Mouse (Mus musculus): ENCODE data around the gene Mboat7. TPM values are rescaled to one million over a fixed set of nuclear protein-coding genes. Genes with fewer than 3 reads are reported as not detected.

Mboat7 gene
- polyA plus RNA-seq (2012; rRNA removed), result 12.2 and 15.6 TPM in 2 replicates

DNA sequence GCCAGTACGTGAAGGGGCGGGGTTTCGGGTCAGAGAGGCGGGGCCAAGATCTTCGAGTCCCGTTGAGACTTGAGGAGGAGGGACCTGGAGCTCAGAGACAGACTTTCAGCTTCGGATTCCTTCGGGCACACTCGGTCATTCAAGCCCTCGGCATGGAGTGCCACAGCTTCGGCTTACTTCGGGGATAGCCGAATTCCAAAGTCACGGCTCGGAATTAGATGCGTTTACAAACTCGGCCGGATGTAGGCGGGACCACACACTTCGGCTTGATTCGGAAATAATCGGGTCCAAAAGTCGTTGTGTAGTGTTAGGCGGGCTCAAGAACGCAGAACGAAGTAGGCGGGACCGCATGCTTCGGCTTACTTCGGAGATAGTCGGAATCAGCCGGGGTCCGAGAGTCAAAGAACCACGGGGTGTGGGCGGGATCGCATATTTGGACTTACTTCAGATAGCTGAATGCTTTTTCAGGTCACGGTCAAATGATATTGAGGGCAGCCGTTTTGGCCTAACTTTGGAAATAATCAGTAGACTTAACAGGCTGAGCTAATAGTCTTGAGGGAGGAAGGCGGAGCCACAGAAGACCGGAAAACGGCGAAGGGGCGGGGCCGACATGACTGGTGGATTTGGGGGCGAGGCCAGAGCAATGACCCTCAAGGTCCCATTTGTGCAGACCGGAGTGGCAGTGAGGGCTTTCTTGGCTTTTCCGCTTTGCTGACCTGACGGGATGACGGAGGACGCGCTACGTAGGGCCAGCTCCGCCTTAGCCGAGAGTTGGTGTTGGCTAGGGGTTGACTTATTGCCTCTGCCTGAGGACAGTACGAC, at the start of gene Mboat7:
Gene Mboat7, minus strand, starts transcription at position 537 of the 822 bp plus-strand sequence.

DNA sequence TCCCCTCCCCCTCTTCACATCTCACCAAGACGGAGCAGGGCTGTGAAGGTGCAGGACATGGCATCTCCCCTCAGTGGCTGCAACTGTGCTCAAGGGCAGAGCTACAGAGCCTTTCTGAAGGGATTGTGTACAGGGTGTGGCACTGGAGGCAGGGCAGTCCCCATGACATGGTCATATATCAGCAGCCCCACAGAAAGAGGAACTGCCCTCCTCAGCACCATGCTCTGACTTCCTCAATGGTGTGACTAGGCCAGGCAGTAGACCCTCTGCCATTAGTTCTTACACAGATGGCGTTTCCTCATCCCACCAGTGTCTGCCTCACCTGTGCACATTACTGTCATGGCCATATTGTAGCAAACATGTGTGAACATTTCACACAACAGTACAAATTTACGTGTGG, 26.9 kb upstream of the Mboat7 start, which contains the start of gene Pirb:
Gene Pirb, minus strand, starts transcription at position 124 of the 400 bp plus-strand sequence.

DNA sequence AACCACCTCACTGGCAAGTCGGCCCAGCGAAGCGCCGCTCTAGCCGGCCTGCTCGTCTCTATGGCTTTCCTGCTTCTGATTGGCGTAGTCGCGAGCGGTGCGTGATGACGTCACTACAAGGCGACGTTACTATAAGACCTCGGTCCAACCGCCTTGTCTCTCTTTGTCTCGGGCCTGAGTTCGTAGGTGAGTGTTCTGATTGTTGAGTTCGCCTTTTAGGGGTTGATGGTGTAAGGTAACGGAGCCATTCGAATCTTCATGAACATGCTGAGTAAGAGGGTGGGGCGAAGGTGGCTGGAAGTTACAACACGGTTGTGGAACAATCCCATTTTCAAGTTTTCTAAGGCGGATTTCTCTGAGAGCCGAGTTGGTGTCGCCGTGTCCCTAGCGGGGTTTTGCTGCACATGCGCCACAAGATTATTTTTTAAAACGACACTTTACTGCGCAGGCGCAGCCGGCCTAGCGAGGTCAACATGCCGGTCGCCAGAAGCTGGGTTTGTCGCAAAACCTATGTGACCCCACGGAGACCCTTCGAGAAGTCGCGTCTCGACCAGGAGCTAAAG, 10.6 kb upstream of the Mboat7 start, which contains the start of gene Rps9:
Gene Rps9, plus strand, starts transcription at position 115 of the 563 bp plus-strand sequence.

DNA sequence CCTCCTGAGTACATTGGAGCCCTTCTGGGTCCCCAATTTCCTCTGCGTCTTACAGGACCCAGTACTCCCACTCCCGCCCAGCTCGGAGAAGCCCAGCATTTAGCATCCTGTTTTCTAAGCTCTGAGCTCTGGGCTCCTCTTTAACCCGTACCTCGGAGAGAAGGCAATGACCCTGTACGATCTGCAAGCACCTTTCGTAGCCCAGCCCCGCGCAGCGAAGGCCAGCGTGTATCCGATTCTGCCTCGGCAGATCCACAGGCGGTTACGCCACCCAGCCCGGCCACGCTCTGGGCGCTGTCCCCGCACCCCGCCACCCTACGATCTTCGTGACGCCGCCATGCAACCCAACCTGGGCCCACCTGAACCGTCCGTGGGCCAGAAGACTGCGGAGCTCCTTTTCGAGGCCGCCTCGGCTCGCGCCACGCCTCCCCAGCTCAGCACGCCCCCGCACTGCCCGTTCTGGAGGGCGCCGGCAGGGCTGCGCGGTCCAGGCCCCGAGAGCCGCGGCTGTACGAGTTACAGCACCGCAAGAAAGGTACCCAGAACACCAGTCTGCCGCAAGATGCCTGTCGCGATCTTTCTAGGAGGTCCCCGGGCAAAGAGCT, 839 bp downstream of the Mboat7 start, which contains the start of gene Tsen34:
Gene Tsen34, plus strand, starts transcription at position 482 of the 605 bp plus-strand sequence.

DNA sequence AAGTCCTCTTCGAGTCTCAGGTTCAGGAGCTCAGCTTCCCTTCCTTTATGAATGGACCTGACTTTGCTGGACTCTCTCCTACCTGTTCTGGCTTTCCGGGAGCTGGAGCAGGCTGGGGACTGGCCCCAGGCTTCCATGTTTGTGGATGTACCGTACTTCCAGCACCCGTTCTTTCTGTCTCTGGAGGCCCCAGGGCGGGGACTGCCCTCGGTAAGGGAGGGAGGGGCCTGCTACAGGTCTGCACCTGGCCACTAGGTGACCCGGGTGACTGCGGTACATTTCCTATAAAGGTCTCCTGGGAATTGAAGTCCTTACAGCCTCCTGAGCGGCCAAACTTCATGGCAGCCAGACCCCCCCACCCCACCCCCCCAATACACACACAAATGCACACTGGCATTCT, 16.0 kb downstream of the Mboat7 start, which contains the start of gene Tmc4:
Gene Tmc4, minus strand, starts transcription at position 212 of the 400 bp plus-strand sequence.

GRCm38 (mm10) chr7:3665215-3666114, 27.9 kb downstream of the Mboat7 start, which contains the start of gene Leng1:
Gene Leng1 (minus strand): TSS chr7:3665840.

GRCm38 (mm10) chr7:3644672-3645487, 48.4 kb downstream of the Mboat7 start, which contains the start of gene Cnot3:
Gene Cnot3 (plus strand): TSS chr7:3645268.

GRCm38 (mm10) chr7:3629543-3630477, 63.5 kb downstream of the Mboat7 start, which contains the start of the genes Tfpt and Prpf31:
Gene Tfpt (minus strand): TSS chr7:3629929.
Gene Prpf31 (plus strand): TSS chr7:3629985.

Other genes starting within 250 kb of the Mboat7 start
- gene Tarm1, start 190.9 kb downstream of the Mboat7 start, polyA plus RNA-seq (2012; rRNA removed), result 0.73 and 0.77 TPM in 2 replicates
- gene Oscar, start 77.4 kb downstream of the Mboat7 start, polyA plus RNA-seq (2012; rRNA removed), result 0.06 and 0.09 TPM in 2 replicates
- 126 and 136 TPM in 2 replicates for gene Ndufa3, start 76.2 kb downstream of the Mboat7 start, polyA plus RNA-seq (2012; rRNA removed)
- gene Tfpt, start 63.6 kb downstream of the Mboat7 start, polyA plus RNA-seq (2012; rRNA removed), result 9.5 and 10.9 TPM in 2 replicates
- gene Prpf31, start 63.5 kb downstream of the Mboat7 start, polyA plus RNA-seq (2012; rRNA removed), result 17.0 and 18.2 TPM in 2 replicates
- gene Cnot3, start 48.3 kb downstream of the Mboat7 start, polyA plus RNA-seq (2012; rRNA removed), result 17.7 and 19.3 TPM in 2 replicates
- gene Leng1, start 27.7 kb downstream of the Mboat7 start, polyA plus RNA-seq (2012; rRNA removed), result 4.5 and 5.0 TPM in 2 replicates
- gene Tmc4, start 16.0 kb downstream of the Mboat7 start, polyA plus RNA-seq (2012; rRNA removed), result 7.6 and 7.8 TPM in 2 replicates
- 35.0 and 36.0 TPM in 2 replicates for gene Tsen34, start 660 bp downstream of the Mboat7 start, polyA plus RNA-seq (2012; rRNA removed)
- gene Rps9, start 10.5 kb upstream of the Mboat7 start, polyA plus RNA-seq (2012; rRNA removed), result 1,543 and 1,939 TPM in 2 replicates
- 12.1 and 18.7 TPM in 2 replicates for gene Pirb, start 26.9 kb upstream of the Mboat7 start, polyA plus RNA-seq (2012; rRNA removed)
- gene Gm15448, start 132.2 kb upstream of the Mboat7 start, polyA plus RNA-seq (2012; rRNA removed), result 0.24 and 0.36 TPM in 2 replicates
- 2.2 TPM in 2 replicates for gene Pira2, start 151.5 kb upstream of the Mboat7 start, polyA plus RNA-seq (2012; rRNA removed)
- 3.1 and 3.2 TPM in 2 replicates for gene Gm14548, start 204.6 kb upstream of the Mboat7 start, polyA plus RNA-seq (2012; rRNA removed)
- 2.6 TPM in 2 replicates for gene Lilra6, start 222.0 kb upstream of the Mboat7 start, polyA plus RNA-seq (2012; rRNA removed)

Measured in liver, embryonic 18 days (tissue).